Mouse (Mus musculus) cerebellum, postnatal 25 days (tissue): ENCODE data around the gene Atad3a.

Experiments
- DNase-seq, 2 experiments: peaks; one replicate each; pipeline ENCODE4 v3.0.0; 2021; ENCODE audit warnings: mixed read lengths in 2 of 2

Atad3a gene

GRCm38 (mm10) chr4:155774971-155775740, 14.3 kb upstream of the Atad3a start:
- peak; percentile 68 to 69 for DNase-seq

- peak; percentile 88 to 93 for DNase-seq
Observed at GRCm38 (mm10) chr4:155774280-155774754, 13.4 kb upstream of the Atad3a start, which contains the start of gene Vwa1. Gene Vwa1, minus strand, starts transcription at chr4:155774698.

- DNase-seq, result no peak
Observed at GRCm38 (mm10) chr4:155773335-155774078, 12.6 kb upstream of the Atad3a start.

- peak in 1 of 2 experiments; percentile 30 for DNase-seq
Observed at GRCm38 (mm10) chr4:155772786-155773185, 11.9 kb upstream of the Atad3a start.

- DNase-seq, result no peak
Observed at GRCm38 (mm10) chr4:155771706-155772105, 10.8 kb upstream of the Atad3a start.

GRCm38 (mm10) chr4:155770626-155771025, 9.7 kb upstream of the Atad3a start:
- no peak for DNase-seq

GRCm38 (mm10) chr4:155769880-155770512, 9.1 kb upstream of the Atad3a start:
- peak; percentile 97 to 99 for DNase-seq

GRCm38 (mm10) chr4:155769496-155769879, 8.6 kb upstream of the Atad3a start:
- DNase-seq, result peak in 1 of 2 experiments; percentile 27

GRCm38 (mm10) chr4:155762357-155762756, 1.5 kb upstream of the Atad3a start:
- no peak for DNase-seq

GRCm38 (mm10) chr4:155761356-155762099, 635 bp upstream of the Atad3a start:
- peak in 1 of 2 experiments; percentile 51 for DNase-seq

GRCm38 (mm10) chr4:155759862-155760612, 856 bp downstream of the Atad3a start:
- DNase-seq, result peak in 1 of 2 experiments; percentile 59

- no peak for DNase-seq
Observed at GRCm38 (mm10) chr4:155757011-155757410, 3.9 kb downstream of the Atad3a start.

- peak; percentile 71 to 72 for DNase-seq
Observed at GRCm38 (mm10) chr4:155746575-155747490, 14.1 kb downstream of the Atad3a start.

- peak; percentile 77 to 84 for DNase-seq
Observed at GRCm38 (mm10) chr4:155746036-155746548, 14.8 kb downstream of the Atad3a start.

GRCm38 (mm10) chr4:155745136-155745535, 15.8 kb downstream of the Atad3a start:
- DNase-seq, result no peak

- DNase-seq, result peak; percentile 70 to 78
Observed at GRCm38 (mm10) chr4:155744474-155744873, 16.4 kb downstream of the Atad3a start.

GRCm38 (mm10) chr4:155742684-155743083, 18.2 kb downstream of the Atad3a start:
- DNase-seq, result no peak

GRCm38 (mm10) chr4:155740681-155741080, 20.2 kb downstream of the Atad3a start:
- peak in 1 of 2 experiments; percentile 41 for DNase-seq

GRCm38 (mm10) chr4:155739741-155740636, 20.9 kb downstream of the Atad3a start:
- peak; percentile 87 to 88 for DNase-seq
